Mouse (Mus musculus) embryo, embryonic 10.5 days (tissue): Measurements from ENCODE around the gene Steap1.

Experiments
- DNase-seq: peaks from one replicate; pipeline ENCODE4 v3.0.0-alpha.2; 2015; ENCODE audit warnings: low spot score

The Steap1 gene

DNA sequence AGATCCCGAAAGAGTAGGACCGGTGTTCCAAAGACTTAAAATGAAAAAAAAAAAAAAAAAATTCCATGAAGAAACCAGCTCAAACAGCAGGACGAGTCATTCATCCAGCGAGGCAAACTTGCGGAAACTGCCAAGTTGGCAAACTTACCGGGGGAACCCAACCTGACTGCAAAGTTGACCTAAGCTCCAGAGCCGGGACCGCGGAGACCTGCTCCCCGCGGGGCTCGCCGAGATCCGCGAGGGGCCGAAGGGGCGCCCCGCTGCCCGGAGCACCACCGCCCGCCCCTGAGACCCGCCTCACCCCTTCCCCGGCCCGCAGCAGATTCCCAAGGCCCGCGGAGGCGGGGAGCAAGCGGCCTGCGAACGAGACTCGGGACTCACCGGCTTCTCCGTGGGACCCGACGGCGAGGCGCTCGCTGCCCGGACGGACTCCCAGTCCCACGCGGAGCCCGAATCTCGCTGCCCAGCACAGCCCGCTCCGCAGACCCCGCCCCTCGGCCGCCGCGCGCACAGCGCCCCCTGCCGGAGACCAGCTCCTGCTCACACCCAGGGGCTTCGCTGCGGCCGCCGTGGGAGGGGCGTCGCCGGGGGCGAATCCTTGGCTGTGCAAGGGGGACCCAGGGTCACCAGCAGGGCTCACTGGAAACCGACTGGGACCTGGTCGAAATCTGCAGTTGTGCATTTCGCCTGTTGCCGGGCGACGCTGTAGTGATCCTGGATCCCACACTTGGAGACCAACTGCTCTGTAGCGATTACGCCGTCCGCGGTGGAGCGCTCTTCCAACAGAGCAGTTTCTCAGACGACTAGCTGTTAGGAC, at the start of gene Steap1:
Gene Steap1 (minus strand): TSS at position 461 of the 817 bp plus-strand sequence.
- peak; percentile 86 for DNase-seq

DNA sequence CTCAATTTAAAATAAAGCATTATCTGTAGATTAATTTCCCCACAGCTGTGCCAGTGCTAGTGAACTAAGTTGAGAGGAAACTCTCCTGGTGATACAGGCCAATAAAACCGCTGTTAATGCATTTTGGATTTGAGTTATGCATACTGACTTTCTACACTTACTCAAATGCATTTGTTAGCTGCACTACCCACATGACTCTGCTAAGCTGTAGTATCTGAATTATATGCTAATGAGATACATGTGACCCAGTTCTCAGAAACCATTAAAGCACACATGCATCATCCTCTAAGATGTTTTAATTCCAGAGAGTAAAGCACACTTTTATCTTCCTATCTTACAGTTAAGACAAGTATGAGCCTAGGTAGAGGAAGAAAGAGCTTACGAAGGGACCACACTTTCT, 38.0 kb upstream of the Steap1 start:
- no peak for DNase-seq

DNA sequence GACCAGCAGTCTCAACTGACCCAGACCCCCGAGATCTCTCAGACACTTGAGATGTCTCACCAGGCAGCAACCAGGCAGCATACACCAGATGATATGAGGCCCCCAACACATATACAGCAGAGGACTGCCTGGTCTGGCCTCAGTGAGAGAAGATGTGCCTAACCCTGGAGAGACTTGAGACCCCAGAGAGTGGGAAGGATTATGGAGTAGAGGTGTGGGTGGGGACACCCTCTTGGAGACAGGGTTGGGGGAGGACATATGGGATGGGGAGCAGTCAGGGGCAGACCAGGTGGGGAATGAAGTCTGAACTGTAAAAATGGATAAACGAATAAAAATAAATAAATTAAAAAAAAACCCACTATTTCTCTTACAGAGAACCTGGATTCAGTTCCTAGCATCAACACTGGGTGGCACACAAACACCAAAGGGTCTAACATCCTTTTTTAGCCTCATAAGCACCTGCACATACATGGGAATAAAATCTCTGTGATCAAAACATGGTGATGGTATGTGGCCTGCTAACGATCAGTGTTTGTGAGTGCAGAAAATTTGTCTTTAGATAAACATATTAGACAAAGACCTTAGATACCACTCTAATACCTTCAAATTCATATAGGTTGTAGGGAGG, 7.4 kb upstream of the Steap1 start:
- DNase-seq, result peak; percentile 11

DNA sequence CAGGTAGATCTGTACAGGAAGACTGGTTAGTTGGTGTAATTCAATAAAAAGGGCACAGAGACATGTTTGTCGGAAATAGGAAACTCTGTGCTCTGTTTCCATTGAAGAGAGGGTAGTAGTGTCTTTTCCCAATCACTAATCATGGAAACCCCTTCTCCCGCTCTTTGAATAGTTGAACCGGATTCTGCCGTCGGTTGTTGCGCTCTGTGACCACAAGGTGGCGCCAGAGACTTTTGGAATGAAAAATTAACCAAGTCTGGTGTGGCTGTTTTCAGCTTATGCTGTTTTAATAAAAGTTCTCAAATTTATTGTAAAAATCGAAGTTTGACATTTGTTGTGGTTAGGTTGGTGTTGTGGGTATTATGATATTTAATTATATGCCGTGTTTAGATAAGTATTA, 5.9 kb upstream of the Steap1 start:
- DNase-seq, result peak; percentile 83

DNA sequence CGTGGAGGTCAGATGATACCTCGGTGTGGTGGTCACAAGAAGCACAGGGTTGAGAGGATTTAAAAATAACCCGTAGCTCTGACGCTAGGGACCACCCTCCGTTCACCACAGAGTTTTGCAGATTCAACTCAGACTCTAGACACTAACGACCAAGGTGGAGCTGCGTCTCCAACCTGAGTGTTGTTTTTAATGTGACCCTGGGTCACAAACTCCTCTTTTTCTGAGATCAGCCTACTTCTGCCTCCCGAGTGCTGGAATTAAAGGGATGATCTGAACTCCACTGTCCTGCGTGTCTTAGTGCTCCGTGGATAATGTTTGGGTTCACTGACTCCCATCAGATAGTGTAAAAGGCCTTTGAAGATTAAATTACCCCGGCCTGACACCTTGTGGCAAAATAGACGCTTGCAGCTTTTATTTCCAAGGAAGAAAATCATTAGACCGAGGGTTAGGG, 671 bp upstream of the Steap1 start:
- DNase-seq, result peak; percentile 78

DNA sequence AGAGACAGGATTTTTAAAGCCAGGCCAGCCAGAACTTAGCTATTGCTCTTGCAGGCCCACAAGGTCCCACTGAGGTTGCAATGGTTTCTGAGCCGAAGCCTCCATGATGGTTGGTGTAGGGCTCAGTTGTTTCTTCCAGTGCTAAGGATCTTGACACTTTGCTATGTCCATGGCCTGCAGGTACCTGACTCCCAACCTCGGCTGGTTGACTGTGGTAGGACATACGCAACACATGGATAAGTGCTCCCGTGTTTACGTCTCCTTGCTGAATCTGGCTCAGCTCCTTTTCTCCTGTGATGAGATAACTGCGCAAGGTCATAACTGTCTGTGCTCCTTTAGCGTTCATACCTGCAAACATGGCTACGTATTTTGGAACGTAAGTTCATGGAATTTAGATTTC, 14.7 kb downstream of the Steap1 start:
- no peak for DNase-seq

DNA sequence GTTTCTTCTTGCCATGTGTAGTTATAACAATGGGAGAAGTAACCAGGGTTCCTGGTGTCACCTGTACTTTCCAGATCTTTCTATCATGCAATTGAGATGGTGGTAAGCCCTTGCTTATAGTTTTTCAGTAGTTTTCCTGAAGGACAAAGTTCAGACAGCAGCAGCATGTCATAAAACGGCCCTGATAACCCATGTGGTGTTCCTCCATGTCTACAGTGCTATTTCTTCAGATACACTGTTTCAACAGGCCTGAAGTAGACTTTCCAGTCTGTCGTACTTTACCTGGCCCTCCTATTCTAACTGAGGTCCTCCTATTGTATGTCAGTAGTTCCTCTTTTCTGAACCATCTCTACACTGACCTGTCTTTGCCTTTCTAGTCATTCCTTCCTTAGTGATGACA, 16.3 kb downstream of the Steap1 start:
- no peak for DNase-seq

DNA sequence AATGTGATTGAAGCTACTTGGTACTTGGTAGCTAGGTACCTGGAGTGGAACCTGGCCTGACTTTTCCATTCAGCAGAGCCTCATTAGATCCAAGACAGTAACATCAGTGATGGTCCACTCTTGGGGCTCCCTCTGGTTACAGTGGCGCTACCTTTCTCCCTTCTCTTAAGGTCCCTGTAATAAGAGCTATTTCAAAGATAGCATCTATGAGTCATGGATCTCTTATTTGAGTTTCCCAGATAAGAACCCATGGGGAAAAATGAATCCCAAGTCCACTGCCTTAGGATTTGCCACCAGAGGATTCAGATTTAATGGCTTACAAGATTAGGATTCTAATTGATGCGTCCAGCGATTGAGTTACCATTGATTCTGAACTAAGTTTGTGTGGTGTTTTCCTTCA, 16.9 kb downstream of the Steap1 start:
- no peak for DNase-seq

DNA sequence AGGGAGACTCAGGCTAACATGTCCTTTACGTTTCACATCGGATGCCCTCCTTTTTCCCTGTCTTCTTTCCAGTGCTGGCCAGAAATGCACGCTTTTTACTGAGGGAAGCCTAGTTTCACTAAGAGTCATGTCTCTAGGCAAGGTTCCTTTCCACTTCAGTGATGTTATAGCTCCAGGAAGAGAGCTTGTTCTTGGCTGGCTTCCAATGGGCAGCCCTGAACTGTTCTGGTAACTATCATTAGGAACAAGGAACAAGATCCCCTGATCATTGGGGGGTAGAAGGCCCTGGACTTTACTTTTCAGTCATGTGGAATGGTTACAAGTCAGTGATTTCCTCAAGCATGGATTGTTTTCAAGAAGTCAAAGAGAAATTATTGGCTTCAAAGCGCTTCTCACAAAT, 19.2 kb downstream of the Steap1 start:
- DNase-seq, result no peak

DNA sequence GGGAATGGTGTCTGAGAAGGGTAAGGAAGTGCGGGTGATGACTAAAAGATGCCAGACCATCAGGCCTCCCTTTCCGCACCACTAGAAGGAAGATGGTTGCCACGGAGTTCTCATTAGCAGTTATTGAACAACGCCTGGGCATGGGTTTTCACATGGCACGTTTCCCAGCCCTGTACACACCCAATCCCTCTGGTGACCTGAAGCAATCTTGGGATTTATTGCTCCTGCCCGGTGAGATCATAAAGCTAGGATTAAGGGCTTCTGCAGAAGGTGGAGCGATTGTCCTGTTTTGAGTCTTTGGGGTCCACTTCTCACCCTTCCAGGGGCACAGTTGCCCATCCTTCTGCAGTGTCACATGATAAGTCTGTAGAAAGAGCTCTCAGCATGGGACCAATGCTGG, 26.9 kb downstream of the Steap1 start:
- no peak for DNase-seq

DNA sequence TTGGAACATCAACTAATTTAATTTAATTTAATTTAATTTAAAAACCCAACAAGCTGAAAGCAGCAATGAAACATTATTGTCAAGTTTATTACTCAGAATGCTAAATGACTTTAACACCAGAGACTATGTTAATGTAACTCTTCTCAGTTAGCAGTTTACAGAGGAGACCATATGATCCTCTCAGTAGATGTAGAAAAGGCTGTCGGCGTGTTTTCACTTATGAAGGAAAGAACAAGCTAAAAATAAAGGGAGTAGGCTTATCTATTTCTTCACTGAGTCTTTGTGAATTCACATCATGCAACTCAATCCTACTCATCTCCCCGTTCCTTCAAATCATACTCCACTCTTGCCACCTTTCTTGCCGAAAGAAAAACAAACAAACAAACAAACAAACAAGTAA, 38.1 kb downstream of the Steap1 start:
- DNase-seq, result no peak

DNA sequence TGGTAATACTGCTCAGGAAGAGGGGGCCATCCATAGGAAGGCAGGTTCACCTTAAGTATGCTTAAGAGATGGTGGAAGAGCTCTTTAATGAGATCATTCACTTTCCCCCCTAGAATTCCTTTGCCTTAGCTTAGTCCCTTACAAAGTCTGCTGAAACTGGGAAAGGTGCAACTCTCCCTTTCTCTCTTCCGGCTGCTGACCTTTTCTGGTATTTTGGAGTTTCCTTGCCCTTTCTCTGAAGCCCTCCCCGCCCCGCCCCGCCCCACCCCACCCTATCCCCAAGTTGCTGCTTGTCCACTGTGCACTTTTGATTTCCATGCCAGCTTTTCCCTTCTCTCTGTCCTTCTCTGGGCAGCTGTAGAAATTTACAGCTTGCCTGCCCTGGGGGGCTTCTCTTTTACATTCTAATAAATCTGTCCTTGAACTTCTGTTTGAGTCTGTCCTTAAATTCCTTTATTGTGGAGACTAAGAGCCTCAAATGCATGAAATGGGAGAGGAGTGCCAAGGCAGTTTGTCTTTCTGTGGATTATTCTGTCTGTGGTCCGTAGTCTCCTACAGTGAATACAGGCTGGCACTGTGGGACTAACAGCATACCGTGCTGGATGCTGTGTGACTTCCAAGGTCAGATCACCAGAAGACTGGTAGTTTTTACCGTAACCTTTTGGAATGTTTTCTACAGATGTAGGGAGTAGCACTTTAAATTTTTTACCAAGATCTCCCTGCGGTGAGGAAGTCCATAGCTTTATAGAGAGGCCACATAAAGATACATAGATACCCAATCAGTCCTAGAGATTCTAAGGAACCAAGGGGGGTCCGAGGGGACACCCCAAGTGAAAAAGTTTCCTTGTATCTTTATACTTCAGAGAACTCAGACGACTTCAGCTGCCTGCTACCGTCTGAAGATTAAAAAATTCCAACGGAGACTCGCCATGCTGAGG, 41.5 kb downstream of the Steap1 start:
- no peak for DNase-seq

DNA sequence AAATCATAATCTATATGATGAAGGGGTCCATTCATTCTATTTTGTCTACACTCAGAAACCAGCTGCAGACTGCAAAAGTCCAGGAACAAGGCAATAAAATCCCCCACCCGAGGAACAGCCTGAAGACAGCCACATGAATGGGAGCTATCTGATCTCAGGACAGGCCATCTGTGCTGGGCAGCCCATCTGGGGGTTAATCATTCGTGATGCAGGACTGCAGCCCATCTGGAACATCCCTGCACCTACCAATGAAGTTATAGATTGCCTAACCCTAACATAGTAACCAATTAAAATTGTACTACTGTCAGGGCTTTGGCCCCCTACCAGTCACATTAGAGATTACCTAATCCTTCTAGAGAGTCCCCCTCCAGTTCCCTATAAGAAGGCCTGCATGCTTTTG, 44.1 kb downstream of the Steap1 start:
- DNase-seq, result no peak

DNA sequence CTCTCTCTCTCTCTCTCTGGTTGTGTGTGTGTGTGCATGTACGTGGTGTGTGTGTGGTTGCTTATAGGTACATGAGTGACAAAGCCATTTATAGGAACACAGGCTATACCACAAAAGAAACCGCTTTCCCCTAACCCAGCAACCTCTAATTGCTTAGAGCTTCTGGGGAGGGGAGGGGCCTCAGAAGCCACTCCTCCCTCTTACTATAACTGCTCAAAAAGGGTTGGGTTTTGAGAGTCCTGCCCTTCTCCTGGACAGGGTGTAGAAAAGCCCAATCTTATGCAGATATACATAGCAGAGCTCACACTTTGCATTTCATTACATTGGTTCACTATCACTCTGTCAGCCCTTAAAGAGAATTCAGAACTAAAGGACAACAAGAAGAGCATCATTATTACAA, 48.7 kb downstream of the Steap1 start:
- DNase-seq, result no peak

DNA sequence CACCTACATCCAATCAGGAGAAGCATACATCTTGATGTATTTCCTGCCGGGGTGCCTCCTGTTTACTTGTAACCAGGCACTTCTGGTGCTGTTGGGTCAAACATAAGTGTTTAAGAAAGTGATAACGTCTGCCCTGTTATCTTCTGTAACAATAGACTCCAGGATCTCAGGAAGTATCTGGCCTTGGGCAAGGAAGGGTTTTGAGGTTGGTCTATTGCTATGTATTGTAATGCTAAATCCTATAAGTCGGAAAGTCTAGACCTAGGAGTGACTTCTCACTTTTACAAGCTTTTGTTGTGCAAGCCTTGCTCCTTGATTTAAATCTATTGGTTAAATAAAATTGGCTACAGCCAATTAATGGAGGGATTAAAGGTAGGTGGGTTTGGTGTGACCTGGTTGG, 50.3 kb downstream of the Steap1 start:
- no peak for DNase-seq

DNA sequence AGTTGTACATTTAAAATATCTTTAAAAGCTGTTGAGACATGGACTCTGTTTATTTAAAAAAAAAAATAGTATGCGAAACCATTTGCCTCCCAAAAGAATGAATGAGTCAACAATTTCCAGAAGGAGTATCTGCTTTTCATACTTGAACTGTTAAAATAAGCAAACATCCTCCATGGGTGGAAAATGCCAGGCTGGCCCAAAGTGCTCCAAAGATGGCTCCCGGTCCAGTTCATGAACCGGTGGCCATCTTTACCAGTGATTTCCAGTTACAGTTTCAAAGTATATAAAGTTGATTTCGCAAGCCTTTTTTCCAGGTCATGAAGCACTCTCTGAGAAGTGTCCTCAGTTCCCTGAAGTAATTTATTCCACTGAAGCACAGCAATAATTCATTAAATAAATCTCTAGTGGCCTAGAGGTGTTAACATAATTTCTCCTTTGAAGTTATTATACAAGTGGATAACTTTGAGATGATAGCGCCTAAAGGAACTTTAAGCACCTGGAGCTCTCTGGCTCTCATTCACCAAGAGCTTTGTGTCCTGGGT, 53.7 kb downstream of the Steap1 start:
- DNase-seq, result no peak

DNA sequence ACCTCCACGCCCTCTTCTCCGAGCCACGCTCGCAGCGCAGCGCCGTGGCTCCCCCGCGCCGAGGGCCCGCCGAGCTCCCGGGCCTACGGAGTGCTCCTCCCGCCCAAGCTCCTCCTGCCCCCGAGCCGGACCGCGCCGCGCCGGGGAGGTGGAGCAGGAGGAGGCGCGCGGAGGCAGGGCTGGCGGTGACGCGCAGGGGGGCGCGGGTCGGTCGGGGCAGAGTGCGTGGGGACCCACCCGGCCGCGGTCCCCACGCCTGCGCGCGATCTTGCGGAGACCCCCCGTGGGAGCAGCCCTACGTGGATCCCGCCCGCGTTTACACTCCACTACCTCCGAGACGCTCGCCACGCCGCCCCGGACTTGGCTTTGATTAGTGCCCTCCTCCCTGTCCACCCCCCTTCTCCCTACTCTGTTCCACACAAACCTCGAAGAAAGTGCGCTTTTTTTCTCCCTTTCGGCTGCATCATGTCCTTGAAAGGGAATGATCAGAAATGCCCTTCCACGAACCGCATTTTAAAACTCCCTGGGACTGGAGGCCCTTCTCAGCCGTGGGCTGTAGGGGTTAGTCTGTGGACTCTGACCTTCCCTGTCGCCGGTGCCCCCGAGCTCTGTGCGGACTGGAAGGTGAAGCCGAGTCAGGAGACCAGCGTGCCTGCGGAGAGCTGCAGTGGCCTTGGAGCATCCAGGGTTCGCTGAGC, 55.0 kb downstream of the Steap1 start, which contains the start of gene Steap2:
Gene Steap2 (minus strand): TSS at position 623 of the 698 bp plus-strand sequence.
- DNase-seq, result peak; percentile 73

DNA sequence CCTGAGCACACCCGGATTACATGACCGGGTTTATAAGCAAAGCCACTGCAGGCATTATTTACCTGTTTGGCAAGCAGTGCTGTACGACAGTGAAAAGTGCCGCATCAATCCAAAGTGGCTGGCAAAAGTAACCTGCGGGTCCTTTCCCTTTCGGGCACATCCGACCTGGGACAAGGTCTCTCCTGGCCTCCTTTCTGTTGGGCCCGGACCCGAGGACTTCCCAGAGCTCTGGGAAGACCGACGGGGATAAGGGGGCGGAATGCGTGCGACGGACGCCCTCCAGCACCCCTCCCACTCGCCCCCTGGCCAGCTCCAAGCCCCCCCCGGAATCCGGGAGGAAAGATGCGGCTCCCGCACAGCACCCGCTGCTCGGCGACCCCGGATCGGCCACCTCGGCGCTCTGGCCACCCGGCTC, 55.6 kb downstream of the Steap1 start:
- peak; percentile 44 for DNase-seq

DNA sequence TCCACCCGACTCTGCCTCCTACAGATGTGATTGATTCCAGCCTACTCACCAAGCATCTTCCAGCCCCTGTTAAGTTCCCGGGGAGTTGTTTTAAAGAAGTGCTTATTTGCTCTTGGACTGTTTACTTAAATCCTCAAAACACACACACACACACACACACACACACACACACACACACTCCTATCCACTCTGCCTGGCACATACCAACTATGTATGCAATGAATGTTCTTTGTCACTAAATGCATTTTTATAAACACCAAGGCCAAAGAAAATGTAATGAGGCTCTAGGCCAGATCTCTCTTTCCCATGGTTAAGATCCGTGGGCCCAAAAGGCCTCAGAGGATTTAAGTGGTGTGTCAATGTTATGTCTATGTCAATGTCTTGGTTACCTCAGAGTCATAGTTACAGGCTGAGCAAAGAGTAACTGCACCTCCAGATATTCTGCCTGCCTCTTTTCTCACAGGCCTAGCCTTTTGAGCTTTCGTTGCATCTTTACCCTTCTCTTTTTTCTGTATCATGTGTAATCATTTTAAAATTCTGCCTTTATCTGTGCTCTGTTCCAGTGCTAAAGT, 56.9 kb downstream of the Steap1 start:
- no peak for DNase-seq

DNA sequence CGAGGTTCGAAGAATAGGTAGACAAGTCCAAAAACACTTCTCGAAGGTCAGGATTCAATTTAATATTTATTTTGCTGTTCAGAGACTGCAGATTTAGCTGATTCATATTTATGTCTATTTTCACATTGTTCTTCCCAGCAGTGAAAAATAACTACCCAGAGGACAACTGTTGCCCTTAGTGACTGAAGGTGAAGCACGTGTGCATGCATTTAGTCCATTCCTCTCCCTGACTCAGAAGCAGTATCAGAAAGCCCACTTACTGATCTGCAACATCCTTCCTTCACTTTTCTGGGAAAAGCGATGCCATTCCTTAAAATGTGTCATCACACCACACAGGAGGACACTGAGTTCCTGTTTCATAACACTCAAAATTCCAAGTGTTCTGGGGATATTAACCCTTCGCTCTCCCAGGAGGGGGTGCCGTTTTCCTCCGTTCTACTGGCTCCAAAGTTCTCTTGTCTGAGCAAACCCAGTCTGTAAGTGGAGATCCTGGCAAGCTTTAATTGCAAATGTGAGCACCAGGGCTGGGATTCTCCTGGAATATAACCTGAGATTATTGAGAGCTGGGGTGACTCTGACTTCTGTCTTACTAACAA, 60.1 kb downstream of the Steap1 start:
- no peak for DNase-seq

DNA sequence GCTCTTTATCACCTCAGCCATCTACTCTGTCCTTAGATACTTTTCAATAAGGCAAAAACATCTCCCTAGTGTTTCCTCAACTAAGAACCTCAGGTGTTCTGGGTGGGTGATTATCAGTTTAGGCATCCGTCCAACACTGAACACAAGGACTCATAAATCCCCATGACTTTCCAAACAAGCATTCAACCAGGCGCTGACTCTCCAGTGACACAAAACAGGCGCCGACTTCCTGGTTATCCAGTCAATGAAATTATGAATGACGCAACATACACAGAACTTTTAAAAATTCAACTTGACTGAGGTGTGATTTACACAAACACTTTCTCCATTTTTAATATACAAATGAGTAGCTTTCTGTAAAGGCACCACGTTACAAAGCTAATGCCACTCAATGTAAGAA, 60.9 kb downstream of the Steap1 start:
- DNase-seq, result no peak
